Comparison of ENCODE assay signal across 8 mouse cellular contexts in genomic region chr4:123593664-123594063, GRCm38 (mm10).
DNase-seq lines count a peak whose midpoint lies in the region; ATAC-seq and TF ChIP-seq lines count a peak whose summit lies in the region.

No protein-coding gene starts in this region.

- peak overlapping the region; percentile 55 for H3K27ac ChIP-seq in heart, embryonic 11.5 days (ENCODE audit: low read depth, low read length)
- peak overlapping the region; percentile 76 for H3K27ac ChIP-seq in lung, postnatal 0 days (ENCODE audit: low read length)

- H3K9me3 ChIP-seq in heart, embryonic 11.5 days (replicated peaks; ENCODE audit: control insufficient read depth, low read length), result no peaks in the 10 kb centered on the region
- no peaks in the 10 kb centered on the region for H3K9me3 ChIP-seq in lung, postnatal 0 days (ENCODE audit: low read length)

- peak; percentile 32 for DNase-seq in adrenal gland, postnatal 14 days
- no peak for DNase-seq in adrenal gland, postnatal 25 days
- peak; percentile 39 for DNase-seq in adipocyte (ENCODE audit: low spot score)
- DNase-seq in lung, postnatal 0 days (ENCODE audit: low spot score), result peak; percentile 89
- DNase-seq in right cerebral cortex, postnatal 25 days, result no peak
- no peak for DNase-seq in right cerebral cortex, adult 18-20 months
- DNase-seq in cerebellum, postnatal 36 days, result no peak

- TF ChIP-seq EP300 in lung, postnatal 0 days (IDR thresholded peaks at IDR 0.05), result peak; percentile 69

- H3K4me2 ChIP-seq in heart, embryonic 11.5 days, result no peak overlapping the region; the same call in 1 of the 2 replicates
- no peak overlapping the region for H3K4me2 ChIP-seq in lung, postnatal 0 days (replicated peaks; ENCODE audit: low read depth, low read length)

- no peak overlapping the region for H3K9ac ChIP-seq in heart, embryonic 11.5 days (ENCODE audit: low read depth, low read length)
- no peak overlapping the region for H3K9ac ChIP-seq in lung, postnatal 0 days (replicated peaks; ENCODE audit: low read depth)

- H3K4me3 ChIP-seq in heart, embryonic 11.5 days (ENCODE audit: low read depth, low read length), result no peak overlapping the region
- no peak overlapping the region for H3K4me3 ChIP-seq in lung, postnatal 0 days (ENCODE audit: low read depth, low read length)

- no peak for ATAC-seq in heart, embryonic 11.5 days (replicated peaks; ENCODE audit: insufficient number of reproducible peaks, low FRiP score, low TSS enrichment)
- ATAC-seq in lung, postnatal 0 days, result peak; percentile 67

- peaks cover 51% of the 10 kb centered on the region for H3K4me1 ChIP-seq in heart, embryonic 11.5 days (ENCODE audit: control insufficient read depth, insufficient read depth, low read length)
- H3K4me1 ChIP-seq in lung, postnatal 0 days (ENCODE audit: insufficient read depth, low read depth, low read length), result peaks cover 16% of the 10 kb centered on the region; the same call in 1 of the 2 replicates

- H3K27me3 ChIP-seq in heart, embryonic 11.5 days (ENCODE audit: control insufficient read depth, insufficient read depth, low read length), result no peaks in the 10 kb centered on the region
- H3K27me3 ChIP-seq in lung, postnatal 0 days (replicated peaks; ENCODE audit: insufficient read depth, low read length), result no peaks in the 10 kb centered on the region

- TF ChIP-seq CTCF in lung, postnatal 0 days (IDR thresholded peaks at IDR 0.05), result no peak

- 34% methylated on average over 3 of the region's 3 CpGs for WGBS in heart, embryonic 11.5 days (ENCODE audit: insufficient replicate concordance)
- WGBS in lung, postnatal 0 days, result 25% methylated on average over 3 of the region's 3 CpGs

- no peaks in the 10 kb centered on the region for H3K36me3 ChIP-seq in heart, embryonic 11.5 days (ENCODE audit: control insufficient read depth, insufficient read depth, low read length)
- no peaks in the 10 kb centered on the region for H3K36me3 ChIP-seq in lung, postnatal 0 days (ENCODE audit: insufficient read depth, low read length)

Comparison
In these comparisons a context has a peak if more than half of its experiments do, and no peak if none do; other contexts are left out.
1. DNase-seq: peak in adrenal gland, postnatal 14 days (single experiment), adipocyte (single experiment) and lung, postnatal 0 days (single experiment); none in adrenal gland, postnatal 25 days (single experiment), right cerebral cortex, postnatal 25 days (single experiment), right cerebral cortex, adult 18-20 months (single experiment) and cerebellum, postnatal 36 days (0 of 2).